Mouse (Mus musculus) megakaryocyte, embryonic 14.5 days (primary cell): Measurements from ENCODE around the gene Celf2.

Experiments
- FLI1 ChIP-seq: IDR thresholded peaks from 2 replicates; pipeline ENCODE4 v1.6.1; 2012; ENCODE audit warnings: low read length, inconsistent platforms, mixed read lengths
- GATA1 ChIP-seq: IDR thresholded peaks from 3 replicates; pipeline ENCODE4 v1.6.1; 2012; ENCODE audit warnings: mixed read lengths, low read length, inconsistent platforms, borderline replicate concordance

- TF ChIP-seq FLI1: no peak
- TF ChIP-seq GATA1: no peak
Observed at GRCm38 (mm10) chr2:7311776-7312175, 197.6 kb downstream of the Celf2 start.
